Mouse (Mus musculus) adrenal gland, postnatal 14 days (tissue): ENCODE measurements around the gene Mybbp1a. TPM values are rescaled to one million over a fixed set of nuclear protein-coding genes. Genes with fewer than 3 reads are reported as not detected.

Source experiments
- DNase-seq: peaks from one replicate; pipeline ENCODE4 v3.0.0; 2021; ENCODE audit warnings: mixed read lengths
- total RNA-seq: library from RNA; stranded (reverse); gene quantifications from 2 replicates; pipeline ENCODE4 v1.2.3, GENCODE M21; 2021

Gene Mybbp1a
- total RNA-seq, 1 experiment from 2014 or later = 85.6 TPM

GRCm38 (mm10) chr11:72446311-72447105 is 5.4 kb downstream of the Mybbp1a start:
- peak; percentile 78 for DNase-seq

GRCm38 (mm10) chr11:72447475-72447874 is 6.3 kb downstream of the Mybbp1a start:
- DNase-seq = peak; percentile 3

- no peak for DNase-seq
Measured at GRCm38 (mm10) chr11:72452140-72452665, 11.0 kb downstream of the Mybbp1a start.

GRCm38 (mm10) chr11:72453105-72453953 is 12.2 kb downstream of the Mybbp1a start:
- no peak for DNase-seq

GRCm38 (mm10) chr11:72455694-72456093 is 14.5 kb downstream of the Mybbp1a start:
- DNase-seq = no peak

GRCm38 (mm10) chr11:72457995-72458496 is 16.9 kb downstream of the Mybbp1a start:
- peak; percentile 50 for DNase-seq

- DNase-seq = no peak
Measured at GRCm38 (mm10) chr11:72458502-72458901, 17.3 kb downstream of the Mybbp1a start.

GRCm38 (mm10) chr11:72461500-72461981 is 20.4 kb downstream of the Mybbp1a start:
- DNase-seq = no peak

- DNase-seq = no peak
Measured at GRCm38 (mm10) chr11:72464821-72465220, 23.7 kb downstream of the Mybbp1a start.

GRCm38 (mm10) chr11:72465978-72466693 is 25.0 kb downstream of the Mybbp1a start:
- DNase-seq = no peak

GRCm38 (mm10) chr11:72466694-72467507 is 25.7 kb downstream of the Mybbp1a start:
- no peak for DNase-seq

GRCm38 (mm10) chr11:72468525-72468924 is 27.4 kb downstream of the Mybbp1a start:
- no peak for DNase-seq

- peak; percentile 84 for DNase-seq
Measured at GRCm38 (mm10) chr11:72469217-72469616, 28.1 kb downstream of the Mybbp1a start.

GRCm38 (mm10) chr11:72470004-72470403 is 28.8 kb downstream of the Mybbp1a start:
- no peak for DNase-seq

- no peak for DNase-seq
Measured at GRCm38 (mm10) chr11:72471381-72471780, 30.2 kb downstream of the Mybbp1a start.

GRCm38 (mm10) chr11:72473540-72473939 is 32.4 kb downstream of the Mybbp1a start:
- DNase-seq = no peak

GRCm38 (mm10) chr11:72474926-72475325 is 33.8 kb downstream of the Mybbp1a start:
- no peak for DNase-seq

GRCm38 (mm10) chr11:72475408-72475807 is 34.3 kb downstream of the Mybbp1a start:
- DNase-seq = no peak

GRCm38 (mm10) chr11:72476074-72476625 is 35.0 kb downstream of the Mybbp1a start:
- DNase-seq = no peak

GRCm38 (mm10) chr11:72477182-72477581 is 36.0 kb downstream of the Mybbp1a start:
- no peak for DNase-seq

GRCm38 (mm10) chr11:72477653-72478052 is 36.5 kb downstream of the Mybbp1a start:
- DNase-seq = no peak
